Mouse (Mus musculus) gastrocnemius, adult 8-10 months (tissue): ENCODE results near the gene Cdc14a. TPM values are rescaled to one million over a fixed set of nuclear protein-coding genes. Genes with fewer than 3 reads are reported as not detected.

Source experiments
- total RNA-seq, 4 experiments: library from RNA; stranded (reverse); gene quantifications; 2 replicates each; pipeline ENCODE4 v1.2.4; 2022

The Cdc14a gene
- total RNA-seq, 4 experiments from 2014 or later, result 14.2 to 23.0 (median 17.6) TPM

Other genes starting within 250 kb of the Cdc14a start
- gene Gpr88, start 170.5 kb downstream of the Cdc14a start, total RNA-seq, result not detected
- gene Rtca, start 84.2 kb upstream of the Cdc14a start, total RNA-seq, result 10 to 100 TPM; 21.7 to 28.9 (median 24.1) TPM
- gene Dbt, start 89.0 kb upstream of the Cdc14a start, total RNA-seq, result 10 to 100 TPM; 24.3 to 36.4 (median 29.5) TPM
- gene Lrrc39, start 138.9 kb upstream of the Cdc14a start, total RNA-seq, result 10 to 100 TPM; 46.0 to 53.0 (median 51.1) TPM
- gene Sass6, start 170.9 kb upstream of the Cdc14a start, total RNA-seq, result 1 to 10 TPM; 1.4 to 2.9 (median 2.0) TPM
- 1 to 10 TPM; 2.6 to 5.3 (median 3.9) TPM for gene Trmt13, start 190.6 kb upstream of the Cdc14a start, total RNA-seq
- gene Mfsd14a, start 238.6 kb upstream of the Cdc14a start, total RNA-seq, result 10 to 100 TPM in 1 of 4 experiments, 1 to 10 TPM in 3; 7.2 to 11.9 (median 9.3) TPM